Mouse (Mus musculus) cerebellum, adult 2 months (tissue): ENCODE data around the gene Dand5. TPM values are rescaled to one million over a fixed set of nuclear protein-coding genes. Genes with fewer than 3 reads are reported as not detected.

Experiments used
- DNase-seq, 2 experiments: peaks; one replicate each; pipeline ENCODE4 v3.0.0; 2021
- H3K27ac ChIP-seq: fragments of 200-500 bp; 2 replicates; pipeline ENCODE4 v1.5.1; 2012; ENCODE audit warnings: low read length, control low read depth, inconsistent platforms; ENCODE audit not compliant: insufficient read depth
- H3K27me3 ChIP-seq: fragments of 200-500 bp; 2 replicates; pipeline ENCODE4 v1.6.1; 2012; ENCODE audit warnings: inconsistent platforms, mild to moderate bottlenecking, low read length, moderate library complexity; ENCODE audit not compliant: control insufficient read depth, insufficient read depth
- H3K4me1 ChIP-seq: fragments of 200-500 bp; 2 replicates; pipeline ENCODE4 v1.6.1; 2011; ENCODE audit warnings: low read length; ENCODE audit not compliant: control insufficient read depth, insufficient read depth
- H3K4me3 ChIP-seq: fragments of 200-500 bp; replicated peaks from 2 replicates; pipeline ENCODE3; 2011; ENCODE audit warnings: mild to moderate bottlenecking, low read depth, low read length, control low read depth; ENCODE audit not compliant: insufficient read depth
- CTCF ChIP-seq: fragments of 200-500 bp; IDR thresholded peaks from 2 replicates; pipeline ENCODE4 v1.5.1; 2011; ENCODE audit warnings: low read depth, mild to moderate bottlenecking, control low read depth, low read length, moderate library complexity, borderline replicate concordance; ENCODE audit not compliant: insufficient read depth
- POLR2A ChIP-seq: fragments of 200-500 bp; IDR thresholded peaks from 2 replicates; pipeline ENCODE4 v1.6.1; 2011; ENCODE audit warnings: low read length, control low read depth, borderline replicate concordance; ENCODE audit not compliant: insufficient read depth
- WGBS: fragments of 180-500 bp; shearing (Covaris S2); methylation state at CpG from one replicate; pipeline ENCODE4 v1.1.7; 2018; 5-methylcytosine and 5-hydroxymethylcytosine counted together
- polyA plus RNA-seq: library from polyadenylated mRNA; depleted of rRNA; stranded (reverse); fragments of >200 nt; gene quantifications from 2 replicates; pipeline ENCODE4 v1.2.3, GENCODE M21; 2012

Gene Dand5
- polyA plus RNA-seq, 1 experiment = 16.2 TPM

GRCm38 (mm10) chr8:84799136-84799931, 23.3 kb downstream of the Dand5 start:
- Histone ChIP-seq H3K4me3 (peak overlapping the region; percentile 47), H3K27ac (peak overlapping the region; percentile 92), H3K4me1 (peaks cover 38% of the 10 kb centered on the region), H3K27me3 (no peaks in the 10 kb centered on the region)
- no peak for TF ChIP-seq CTCF
- 0 out of 2 replicates have a peak, but pooled peaks have one; percentile 5 for TF ChIP-seq POLR2A
- peak; percentile 73 to 83 for DNase-seq
- 1% methylated on average over 96 of the region's 108 CpGs for WGBS

GRCm38 (mm10) chr8:84798446-84799135, 24.0 kb downstream of the Dand5 start:
- Histone ChIP-seq H3K4me1 (peaks cover 42% of the 10 kb centered on the region), H3K4me3 (peak overlapping the region; percentile 47), H3K27ac (peak overlapping the region; percentile 79), H3K27me3 (no peaks in the 10 kb centered on the region)
- TF ChIP-seq POLR2A (peak; percentile 9; the same call in 1 of the 2 replicates), CTCF (no peak)
- 39% methylated on average over 10 of the region's 10 CpGs for WGBS
- no peak for DNase-seq

GRCm38 (mm10) chr8:84797971-84798370, 24.7 kb downstream of the Dand5 start:
- Histone ChIP-seq H3K4me3 (no peak overlapping the region), H3K27me3 (no peaks in the 10 kb centered on the region), H3K4me1 (peaks cover 48% of the 10 kb centered on the region), H3K27ac (peak overlapping the region; percentile 79)
- TF ChIP-seq CTCF = no peak
- no peak for TF ChIP-seq POLR2A
- peak in 1 of 2 experiments; percentile 36 for DNase-seq
- 40% methylated on average over 6 of the region's 6 CpGs for WGBS

- Histone ChIP-seq H3K27ac (0 out of 2 replicates have a peak overlapping the region, but pooled peaks have one; percentile 8), H3K4me1 (peaks cover 55% of the 10 kb centered on the region), H3K4me3 (no peak overlapping the region), H3K27me3 (no peaks in the 10 kb centered on the region)
- DNase-seq = peak; percentile 20 to 32
- no peak for TF ChIP-seq CTCF
- no peak for TF ChIP-seq POLR2A
- 52% methylated on average over 15 of the region's 15 CpGs for WGBS
Observed at GRCm38 (mm10) chr8:84797256-84797797, 25.3 kb downstream of the Dand5 start.

GRCm38 (mm10) chr8:84794486-84794885, 28.1 kb downstream of the Dand5 start:
- peak; percentile 77 to 84 for DNase-seq
- H3K27me3 ChIP-seq = no peaks in the 10 kb centered on the region
- peak overlapping the region; percentile 98 for H3K27ac ChIP-seq
- TF ChIP-seq CTCF = no peak
- no peak for TF ChIP-seq POLR2A
- 3% methylated on average over 7 of the region's 7 CpGs for WGBS
- peak overlapping the region; percentile 23 for H3K4me3 ChIP-seq
- peaks cover 65% of the 10 kb centered on the region for H3K4me1 ChIP-seq

GRCm38 (mm10) chr8:84793791-84794485, 28.7 kb downstream of the Dand5 start:
- DNase-seq = peak; percentile 69 to 88
- 6% methylated on average over 13 of the region's 13 CpGs for WGBS
- H3K27me3 ChIP-seq = no peaks in the 10 kb centered on the region
- peak overlapping the region; percentile 32 for H3K4me3 ChIP-seq
- peak overlapping the region; percentile 98 for H3K27ac ChIP-seq
- TF ChIP-seq CTCF = no peak
- no peak for TF ChIP-seq POLR2A
- peaks cover 71% of the 10 kb centered on the region for H3K4me1 ChIP-seq

- H3K4me1 ChIP-seq = peaks cover 72% of the 10 kb centered on the region
- WGBS = 18% methylated on average over 9 of the region's 9 CpGs
- no peaks in the 10 kb centered on the region for H3K27me3 ChIP-seq
- TF ChIP-seq CTCF = no peak
- TF ChIP-seq POLR2A = no peak
- peak overlapping the region; percentile 32 for H3K4me3 ChIP-seq
- H3K27ac ChIP-seq = peak overlapping the region; percentile 93
- no peak for DNase-seq
Observed at GRCm38 (mm10) chr8:84793134-84793533, 29.5 kb downstream of the Dand5 start.
